Mouse (Mus musculus) olfactory bulb, adult 2 months (tissue): ENCODE data around the gene G6pc.

Source experiments
- CTCF ChIP-seq: fragments of 200-500 bp; IDR thresholded peaks from 2 replicates; pipeline ENCODE4 v1.5.1; 2012; ENCODE audit warnings: low read depth, mild to moderate bottlenecking, low read length, moderate library complexity; ENCODE audit not compliant: insufficient read depth
- POLR2A ChIP-seq: fragments of 200-500 bp; IDR thresholded peaks from 2 replicates; pipeline ENCODE4 v1.6.1; 2012; ENCODE audit warnings: mild to moderate bottlenecking, low read depth, low read length, moderate library complexity; ENCODE audit not compliant: insufficient read depth

- TF ChIP-seq POLR2A: no peak
- TF ChIP-seq CTCF: no peak
Measured at GRCm38 (mm10) chr11:101364531-101364931, 2.8 kb upstream of the G6pc start.
